Mouse (Mus musculus) stomach, embryonic 14.5 days (tissue): ENCODE data around the gene Crb2. TPM values are rescaled to one million over a fixed set of nuclear protein-coding genes. Genes with fewer than 3 reads are reported as not detected.
A peak's percentile ranks its signal among the peaks of the same experiment; 100 is the strongest.

Experiments used
- ATAC-seq: fragments of 200-750 bp; cut with Nextera tagmentation; 2 replicates; pipeline ENCODE4 v1.8.0; 2017; ENCODE audit warnings: low read depth, moderate TSS enrichment; ENCODE audit not compliant: insufficient number of reproducible peaks, insufficient read depth, low FRiP score
- H3K27ac ChIP-seq: fragments of 300-500 bp; sonication (generic); 2 replicates; pipeline ENCODE4 v1.5.1; 2014; ENCODE audit warnings: mild to moderate bottlenecking, low read length, moderate library complexity, mixed read lengths
- H3K27me3 ChIP-seq: fragments of 300-500 bp; sonication (generic); 2 replicates; pipeline ENCODE4 v1.6.1; 2014; ENCODE audit warnings: low read length, control low read depth, mixed read lengths; ENCODE audit not compliant: control insufficient read depth, insufficient read depth
- H3K36me3 ChIP-seq: fragments of 300-500 bp; sonication (generic); 2 replicates; pipeline ENCODE4 v1.6.1; 2014; ENCODE audit warnings: mild to moderate bottlenecking, control low read depth, low read length, moderate library complexity, mixed read lengths; ENCODE audit not compliant: control insufficient read depth, insufficient read depth
- H3K4me1 ChIP-seq: fragments of 300-500 bp; sonication (generic); 2 replicates; pipeline ENCODE4 v1.6.1; 2014; ENCODE audit warnings: low read length, control low read depth, mixed read lengths; ENCODE audit not compliant: control insufficient read depth, insufficient read depth
- H3K4me2 ChIP-seq: fragments of 300-500 bp; sonication (generic); replicated peaks from 2 replicates; pipeline ENCODE4 v1.6.1; 2014; ENCODE audit warnings: low read depth, low read length, control low read depth
- H3K4me3 ChIP-seq: fragments of 300-500 bp; sonication (generic); 2 replicates; pipeline ENCODE4 v1.5.1; 2014; ENCODE audit warnings: low read depth, low read length, control low read depth
- H3K9ac ChIP-seq: fragments of 300-500 bp; sonication (generic); replicated peaks from 2 replicates; pipeline ENCODE4 v1.6.1; 2014; ENCODE audit warnings: low read depth, mild to moderate bottlenecking, control low read depth, low read length, moderate library complexity, mixed read lengths
- H3K9me3 ChIP-seq: fragments of 300-500 bp; sonication (generic); 2 replicates; pipeline ENCODE4 v1.6.1; 2016; ENCODE audit warnings: low read depth, low read length, control low read depth; ENCODE audit not compliant: control insufficient read depth
- WGBS: fragments of 180-500 bp; shearing (Covaris S2); extraction: QIAGEN DNeasy Blood & Tissue Kit; methylation state at CpG from one replicate; pipeline ENCODE4 v1.1.7; 2014; 5-methylcytosine and 5-hydroxymethylcytosine counted together
- polyA plus RNA-seq: library from polyadenylated mRNA; unstranded; fragments of >200 nt; fragmentation: Nextera tagmentation; extraction: Ambion mirVana; gene quantifications from 2 replicates; pipeline ENCODE4 v1.2.1, GENCODE M21; 2014

Crb2 gene
- polyA plus RNA-seq, 1 experiment from 2014 or later = 2.4 TPM

DNA sequence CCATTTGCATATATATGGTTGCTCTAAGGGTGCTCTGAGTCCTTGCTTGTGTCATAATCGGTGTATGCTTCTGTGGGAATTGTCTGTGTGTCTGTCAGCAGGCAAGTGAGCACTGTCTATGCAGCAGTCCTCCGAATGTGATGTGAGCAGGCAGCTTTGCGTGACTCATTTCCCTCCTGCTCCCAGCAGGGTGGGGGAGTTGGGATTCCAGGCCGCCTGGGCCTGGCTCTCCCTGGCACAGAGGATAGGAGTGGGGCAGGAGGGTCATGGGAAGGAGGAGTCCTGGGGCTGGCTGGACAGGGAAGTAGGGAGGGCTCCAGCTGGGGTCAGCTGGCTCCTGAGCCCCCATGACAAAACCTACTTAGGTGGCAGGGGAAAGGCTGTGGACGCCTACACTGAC is 8.4 kb downstream of the Crb2 start:
- no peak overlapping the region for H3K4me2 ChIP-seq
- 58% methylated on average over 5 of the region's 5 CpGs for WGBS
- H3K36me3 ChIP-seq = no peaks in the 10 kb centered on the region
- H3K27me3 ChIP-seq = no peaks in the 10 kb centered on the region
- ATAC-seq = no peak
- H3K27ac ChIP-seq = peak overlapping the region; percentile 27; the same call in 1 of the 2 replicates
- no peak overlapping the region for H3K4me3 ChIP-seq
- peaks cover 16% of the 10 kb centered on the region; the same call in 1 of the 2 replicates for H3K4me1 ChIP-seq
- H3K9ac ChIP-seq = no peak overlapping the region
- H3K9me3 ChIP-seq = no peaks in the 10 kb centered on the region

DNA sequence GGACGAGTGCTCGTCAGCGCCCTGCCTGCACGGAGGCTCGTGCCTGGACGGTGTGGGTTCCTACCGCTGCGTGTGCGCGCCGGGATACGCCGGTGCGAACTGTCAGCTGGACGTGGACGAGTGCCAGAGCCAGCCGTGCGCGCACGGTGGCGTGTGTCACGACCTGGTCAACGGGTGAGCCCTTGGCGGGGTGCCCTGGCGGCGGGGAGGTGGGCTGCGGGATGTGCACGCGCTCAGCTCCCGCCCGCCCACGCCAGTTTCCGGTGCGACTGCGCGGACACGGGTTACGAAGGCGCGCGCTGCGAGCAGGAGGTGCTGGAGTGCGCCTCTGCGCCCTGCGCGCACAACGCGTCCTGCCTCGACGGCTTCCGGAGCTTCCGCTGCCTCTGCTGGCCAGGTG is 10.4 kb downstream of the Crb2 start:
- no peak for ATAC-seq
- H3K9ac ChIP-seq = no peak overlapping the region
- no peaks in the 10 kb centered on the region for H3K9me3 ChIP-seq
- no peak overlapping the region for H3K27ac ChIP-seq
- peak overlapping the region; percentile 49 for H3K4me2 ChIP-seq
- no peaks in the 10 kb centered on the region for H3K27me3 ChIP-seq
- H3K4me3 ChIP-seq = peak overlapping the region; percentile 31
- 25% methylated on average over 52 of the region's 52 CpGs for WGBS
- H3K4me1 ChIP-seq = 0 out of 2 replicates have a peak, but pooled peaks cover 2% of the 10 kb centered on the region
- H3K36me3 ChIP-seq = no peaks in the 10 kb centered on the region

DNA sequence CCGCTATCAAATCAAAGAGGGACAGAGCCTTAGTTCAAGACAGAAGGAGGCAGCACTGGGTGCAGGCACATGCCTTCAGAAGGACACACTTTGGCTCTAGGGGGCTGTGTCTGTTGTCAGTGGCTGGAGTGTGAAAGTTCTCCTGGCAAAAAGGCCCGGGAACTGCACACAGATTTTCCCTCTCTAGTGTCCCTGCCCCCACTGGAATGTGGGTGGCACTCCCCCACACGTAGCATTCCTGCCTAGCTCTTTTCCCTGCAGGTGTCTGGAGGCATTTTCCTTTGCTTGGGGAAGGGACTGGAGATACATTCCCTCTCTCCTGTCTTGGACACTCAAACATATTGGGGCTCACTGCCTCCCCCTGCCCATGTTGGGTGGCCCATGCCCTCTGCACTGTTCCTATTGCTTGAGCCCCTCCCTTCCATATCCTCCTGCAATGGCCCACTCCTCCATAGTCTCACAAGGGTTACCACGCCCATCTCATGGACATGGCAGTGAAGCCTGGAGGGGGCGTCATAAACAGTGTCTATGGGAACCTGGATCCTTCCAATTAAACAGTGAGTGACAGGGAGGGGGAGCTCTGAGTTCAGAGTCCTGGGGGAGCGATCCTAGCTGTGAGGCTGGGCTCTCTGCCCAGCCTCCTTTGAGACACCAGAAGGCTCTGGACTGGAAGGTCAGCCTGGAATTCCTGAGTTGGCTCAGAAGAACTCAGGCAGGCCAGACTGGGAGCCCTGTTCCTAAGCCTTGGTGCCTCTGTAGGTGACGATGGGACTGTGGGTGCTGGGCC is 12.3 kb downstream of the Crb2 start:
- 0 out of 2 replicates have a peak, but pooled peaks cover 2% of the 10 kb centered on the region for H3K4me1 ChIP-seq
- H3K27me3 ChIP-seq = no peaks in the 10 kb centered on the region
- H3K4me3 ChIP-seq = no peak overlapping the region
- no peak overlapping the region for H3K27ac ChIP-seq
- WGBS = 58% methylated on average over 7 of the region's 7 CpGs
- H3K9ac ChIP-seq = no peak overlapping the region
- ATAC-seq = 0 out of 2 replicates have a peak, but pooled peaks have one; percentile 16
- no peaks in the 10 kb centered on the region for H3K9me3 ChIP-seq
- H3K36me3 ChIP-seq = no peaks in the 10 kb centered on the region
- H3K4me2 ChIP-seq = no peak overlapping the region

- H3K4me2 ChIP-seq = no peak overlapping the region
- no peaks in the 10 kb centered on the region for H3K27me3 ChIP-seq
- no peak overlapping the region for H3K4me3 ChIP-seq
- no peak overlapping the region for H3K27ac ChIP-seq
- no peak overlapping the region for H3K9ac ChIP-seq
- 0 out of 2 replicates have a peak, but pooled peaks cover 2% of the 10 kb centered on the region for H3K4me1 ChIP-seq
- no peaks in the 10 kb centered on the region for H3K9me3 ChIP-seq
- ATAC-seq = no peak
- no peaks in the 10 kb centered on the region for H3K36me3 ChIP-seq
- WGBS = 87% methylated on average over 5 of the region's 5 CpGs
Observed at GRCm38 (mm10) chr2:37789029-37789428, 13.0 kb downstream of the Crb2 start.

DNA sequence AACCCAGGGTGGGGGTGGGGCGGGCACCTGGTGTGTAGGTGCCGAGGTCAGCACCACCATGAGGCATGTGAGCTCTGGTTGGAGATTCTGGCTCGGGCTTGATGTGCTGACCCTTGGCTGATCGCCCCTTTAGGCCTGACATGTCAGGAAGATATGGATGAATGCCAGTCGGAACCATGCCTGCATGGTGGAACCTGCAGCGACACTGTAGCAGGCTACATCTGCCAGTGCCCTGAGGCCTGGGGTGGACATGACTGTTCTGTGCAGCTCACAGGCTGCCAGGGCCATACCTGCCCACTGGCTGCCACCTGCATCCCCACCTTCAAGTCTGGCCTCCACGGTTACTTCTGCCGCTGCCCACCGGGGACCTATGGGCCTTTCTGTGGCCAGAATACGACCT is 13.9 kb downstream of the Crb2 start:
- Histone ChIP-seq H3K27ac (no peak overlapping the region), H3K4me1 (0 out of 2 replicates have a peak, but pooled peaks cover 2% of the 10 kb centered on the region), H3K4me3 (no peak overlapping the region), H3K4me2 (no peak overlapping the region), H3K9me3 (no peaks in the 10 kb centered on the region), H3K27me3 (no peaks in the 10 kb centered on the region), H3K36me3 (no peaks in the 10 kb centered on the region), H3K9ac (no peak overlapping the region)
- no peak for ATAC-seq
- WGBS = 81% methylated on average over 10 of the region's 10 CpGs

- Histone ChIP-seq H3K9me3 (no peaks in the 10 kb centered on the region), H3K36me3 (no peaks in the 10 kb centered on the region), H3K4me2 (no peak overlapping the region), H3K4me1 (0 out of 2 replicates have a peak, but pooled peaks cover 2% of the 10 kb centered on the region), H3K27me3 (no peaks in the 10 kb centered on the region), H3K4me3 (no peak overlapping the region), H3K27ac (no peak overlapping the region), H3K9ac (no peak overlapping the region)
- ATAC-seq = no peak
- 90% methylated on average over 14 of the region's 14 CpGs for WGBS
Observed at GRCm38 (mm10) chr2:37790738-37791137, 14.7 kb downstream of the Crb2 start.

GRCm38 (mm10) chr2:37791340-37791739 is 15.3 kb downstream of the Crb2 start:
- Histone ChIP-seq H3K4me3 (no peak overlapping the region), H3K4me2 (no peak overlapping the region), H3K27ac (no peak overlapping the region), H3K4me1 (0 out of 2 replicates have a peak, but pooled peaks cover 2% of the 10 kb centered on the region), H3K27me3 (no peaks in the 10 kb centered on the region), H3K36me3 (no peaks in the 10 kb centered on the region), H3K9ac (no peak overlapping the region), H3K9me3 (no peaks in the 10 kb centered on the region)
- no peak for ATAC-seq
- 90% methylated on average over 4 of the region's 4 CpGs for WGBS

DNA sequence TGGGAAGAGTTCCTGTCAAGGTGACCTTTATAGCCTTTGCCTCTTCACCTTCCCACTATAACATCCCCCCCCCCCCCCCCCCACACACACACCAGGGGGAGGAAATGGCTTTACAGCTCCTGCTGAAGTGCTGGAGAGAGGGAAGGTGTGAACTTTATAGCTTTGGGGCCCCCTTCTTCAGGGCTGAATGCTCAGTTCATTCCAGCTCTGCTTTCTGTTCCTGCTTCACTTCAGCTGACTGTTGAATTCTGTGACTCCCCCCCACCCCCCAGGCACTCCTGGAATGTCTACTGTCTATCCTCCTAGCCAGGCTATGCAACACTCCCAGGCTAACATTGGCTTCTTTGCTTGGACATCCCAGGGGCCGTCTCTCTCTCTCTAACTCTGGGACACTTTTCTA is 20.0 kb downstream of the Crb2 start:
- no peak for ATAC-seq
- 46% methylated on average over 1 of the region's 1 CpGs for WGBS
- Histone ChIP-seq H3K27ac (no peak overlapping the region), H3K4me1 (no peaks in the 10 kb centered on the region), H3K27me3 (no peaks in the 10 kb centered on the region), H3K9me3 (no peaks in the 10 kb centered on the region), H3K36me3 (no peaks in the 10 kb centered on the region), H3K9ac (no peak overlapping the region), H3K4me3 (no peak overlapping the region), H3K4me2 (no peak overlapping the region)
